Mouse (Mus musculus): ENCODE measurements at regions not wholly inside any gene's neighbourhood (a gene's known extent, or its start where the extent isn't known, plus 50 kb on each side); places are given as distances from the start of the nearest gene placed in this dataset.
"Not testable (repeated sequence)": the region's sequence is repeated elsewhere in the genome, so short reads cannot be mapped to it uniquely, and the experiment has no call there.

DNA sequence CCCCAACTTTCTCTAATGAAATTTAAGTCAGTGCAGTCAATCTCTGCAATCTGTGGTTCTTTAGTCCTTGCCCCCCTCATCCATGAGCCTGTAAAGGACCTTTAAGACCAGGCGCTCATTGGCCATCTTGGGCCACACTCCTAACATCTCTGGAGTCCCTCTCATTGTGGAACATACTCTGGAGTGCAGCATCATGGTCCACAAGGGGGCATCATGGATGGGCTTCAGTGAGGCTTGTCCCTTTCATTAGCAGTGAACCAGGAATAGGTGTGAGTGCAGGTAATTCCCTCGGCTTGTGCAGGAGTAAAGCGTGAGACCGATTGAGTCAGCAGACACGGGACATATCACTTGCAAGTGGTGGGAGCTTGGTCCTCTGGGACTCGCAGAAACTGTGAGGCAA is 137.7 kb downstream of the Sall1 start:
- ATAC-seq (ENCODE audit: poor library complexity, severe bottlenecking) = no peak

DNA sequence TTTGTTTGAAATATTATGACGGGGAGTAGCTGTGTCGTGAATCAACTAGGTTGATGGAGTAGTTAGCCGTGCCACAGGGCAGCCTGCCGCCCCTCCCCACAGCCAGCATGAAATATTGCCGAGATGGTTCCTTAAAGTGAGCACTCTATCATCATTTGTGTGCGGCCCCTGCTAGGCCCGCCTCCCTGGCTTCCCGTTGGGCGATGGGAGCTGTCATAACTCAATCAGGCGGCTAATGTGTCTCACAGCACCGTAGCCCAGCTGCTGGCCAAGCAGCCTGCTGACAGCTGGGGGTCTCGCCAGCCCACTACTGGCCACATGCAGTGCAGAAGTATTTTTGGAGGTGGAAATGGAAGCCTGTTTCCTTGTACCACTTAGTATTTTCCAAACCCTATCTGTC is 140.9 kb downstream of the Sall1 start:
- no peak for ATAC-seq (ENCODE audit: poor library complexity, severe bottlenecking)

DNA sequence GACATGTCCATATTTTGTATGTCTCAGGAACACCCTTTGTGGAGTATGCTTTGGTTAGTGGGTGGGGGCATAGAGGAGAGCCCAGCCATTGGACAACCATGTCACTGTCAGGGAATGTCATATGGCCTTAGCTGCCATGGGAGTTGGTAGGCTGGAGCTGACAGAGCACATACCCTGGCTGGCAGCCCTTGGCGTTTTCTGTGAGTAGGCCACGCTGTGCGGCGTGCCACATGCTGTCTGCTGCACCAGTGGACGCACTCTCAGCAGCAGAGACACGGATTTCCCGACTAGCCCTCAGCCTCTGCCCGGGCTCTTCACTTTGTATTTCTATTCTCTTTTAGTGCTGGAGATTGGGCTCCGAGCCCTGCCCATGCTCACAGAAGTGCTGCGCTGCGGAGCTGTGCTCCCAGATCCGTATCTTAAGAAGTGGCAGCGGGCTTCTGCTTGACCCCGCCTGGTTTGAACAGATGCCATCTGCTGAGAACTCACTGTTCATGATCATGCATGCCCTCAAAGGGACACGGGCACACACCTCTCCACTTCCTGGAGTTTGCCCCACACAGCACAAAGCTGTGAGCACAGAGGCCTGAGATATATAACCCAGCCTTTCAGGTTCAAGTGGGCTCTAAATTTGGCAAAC is 160.1 kb downstream of the Sall1 start:
- ATAC-seq (ENCODE audit: poor library complexity, severe bottlenecking) = no peak

DNA sequence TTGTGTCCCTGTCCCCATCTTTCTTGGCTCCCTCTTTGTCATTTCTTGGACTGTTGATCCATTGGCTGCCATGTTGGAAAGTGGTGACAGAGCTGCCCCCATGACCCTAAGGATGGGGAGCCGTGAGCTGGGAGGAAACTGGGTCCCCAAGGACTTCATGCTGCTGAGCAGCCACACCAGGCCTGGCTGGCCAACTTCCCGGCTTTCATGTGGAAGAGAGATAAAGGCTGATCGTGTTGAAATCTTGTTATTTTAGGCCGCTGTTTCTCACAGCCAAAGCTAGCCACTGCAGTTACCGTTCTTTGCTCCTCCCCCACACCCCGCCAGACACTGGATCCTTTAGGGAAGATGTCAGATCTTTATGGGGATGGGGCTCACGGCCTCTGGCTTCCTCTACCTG is 164.1 kb downstream of the Sall1 start:
- no peak for ATAC-seq (ENCODE audit: poor library complexity, severe bottlenecking)

DNA sequence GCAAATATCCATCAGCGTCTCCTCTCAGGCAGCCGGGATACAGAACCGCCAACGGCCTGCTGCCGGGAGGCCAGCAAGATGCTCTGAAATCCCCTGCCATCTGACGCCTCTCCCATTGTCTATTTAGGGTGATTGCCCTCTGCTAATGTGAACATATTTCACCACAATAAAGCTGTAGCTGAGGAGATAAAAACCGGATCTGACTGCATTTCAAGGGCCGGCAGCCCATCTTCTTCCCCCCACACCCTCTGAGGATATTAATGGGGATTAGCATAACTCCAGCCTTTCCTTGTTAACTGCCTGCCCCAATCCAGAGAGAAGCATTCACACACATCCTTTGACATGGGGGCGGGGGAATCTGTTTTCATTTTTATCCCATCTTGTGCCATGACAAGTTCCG is 166.0 kb downstream of the Sall1 start:
- no peak for ATAC-seq (ENCODE audit: poor library complexity, severe bottlenecking)

DNA sequence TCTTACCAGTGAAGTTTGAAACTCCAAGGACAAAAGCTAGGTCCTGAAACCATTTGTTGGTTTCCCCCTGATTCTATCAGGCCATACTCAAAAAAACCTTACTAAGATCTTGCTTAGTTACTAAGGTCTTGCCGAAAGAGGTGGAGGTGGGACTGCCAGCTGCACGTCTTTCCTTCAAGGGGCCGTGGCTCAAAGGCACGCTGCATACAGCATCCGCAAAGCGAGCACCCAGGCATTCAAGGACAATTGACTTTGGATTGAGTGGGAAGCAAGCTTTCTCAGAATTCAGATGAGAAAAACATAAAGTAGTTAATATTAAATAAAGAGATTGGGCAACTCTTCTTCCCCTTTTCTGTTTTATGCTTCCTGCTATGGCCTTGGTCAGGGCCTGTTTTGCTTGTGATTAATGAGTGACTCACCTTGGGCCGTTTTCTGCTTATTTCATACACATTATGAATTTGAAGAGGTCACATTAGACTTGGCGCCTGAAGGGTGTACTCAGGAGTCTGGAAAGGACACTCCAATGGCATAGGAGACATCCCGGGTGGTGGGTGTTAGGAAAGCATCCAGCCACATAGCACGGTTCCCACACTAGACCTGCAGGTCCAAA is 166.1 kb downstream of the Cyld start:
- ATAC-seq (ENCODE audit: poor library complexity, severe bottlenecking) = no peak

DNA sequence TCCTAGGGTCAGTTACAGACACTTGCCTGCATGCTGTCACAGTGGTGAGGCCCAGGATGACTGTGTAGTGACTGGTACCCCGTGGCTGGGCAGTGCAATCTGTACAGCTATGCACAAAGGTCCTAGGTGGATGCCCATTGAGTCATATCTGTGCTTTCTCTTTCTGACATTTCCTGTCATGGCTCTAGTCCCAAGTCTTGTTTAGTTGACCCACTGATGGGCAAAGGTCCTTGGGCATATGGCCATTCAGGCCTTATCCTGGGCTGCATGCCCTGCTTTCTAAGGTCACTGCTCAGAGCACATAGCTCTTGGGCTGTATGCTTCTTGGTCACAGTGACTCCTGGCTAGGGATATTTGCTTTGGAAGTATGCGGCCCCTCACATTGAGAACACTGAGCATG is 160.4 kb downstream of the Cyld start:
- no peak for ATAC-seq (ENCODE audit: poor library complexity, severe bottlenecking)

DNA sequence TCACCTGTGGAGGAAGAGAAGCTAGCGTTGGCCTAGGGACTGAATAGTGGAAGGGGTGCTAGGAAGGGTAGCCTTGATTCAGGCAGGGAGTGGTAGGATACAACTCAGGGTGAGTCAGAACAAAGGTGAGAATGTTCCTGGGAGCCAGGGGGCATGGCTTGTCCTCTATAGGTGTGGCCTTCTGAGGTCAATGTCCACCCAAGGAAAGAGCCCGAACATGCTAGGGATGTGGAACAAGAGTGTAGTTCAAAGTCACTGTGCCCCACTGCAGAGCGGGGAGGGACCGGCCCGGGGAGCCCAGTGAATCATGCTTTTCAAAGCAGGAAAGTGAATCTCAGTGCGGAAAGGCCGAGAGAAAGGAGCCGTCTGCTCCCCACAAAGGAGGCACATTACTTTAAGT is 156.4 kb downstream of the Cyld start:
- no peak for ATAC-seq (ENCODE audit: poor library complexity, severe bottlenecking)

DNA sequence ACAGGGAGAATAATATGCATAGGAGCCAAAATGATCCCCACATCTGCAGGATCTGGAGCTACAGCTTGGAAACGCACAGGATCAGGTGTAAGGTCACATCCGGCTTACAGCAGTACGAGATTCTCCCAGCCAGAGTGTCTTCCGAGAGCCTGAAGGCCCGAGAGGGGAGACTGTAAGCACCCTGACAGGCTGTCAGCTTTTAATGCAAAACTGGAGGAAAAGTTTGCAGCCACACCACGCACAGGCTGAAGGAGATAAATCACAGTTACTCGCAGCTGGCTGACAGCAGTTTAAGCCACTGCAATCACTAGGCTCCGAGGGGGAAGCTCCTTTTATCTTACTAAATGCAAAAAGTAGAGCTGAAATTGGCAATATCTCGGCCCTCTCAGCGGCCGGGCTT is 149.1 kb downstream of the Cyld start:
- ATAC-seq (ENCODE audit: poor library complexity, severe bottlenecking) = no peak

DNA sequence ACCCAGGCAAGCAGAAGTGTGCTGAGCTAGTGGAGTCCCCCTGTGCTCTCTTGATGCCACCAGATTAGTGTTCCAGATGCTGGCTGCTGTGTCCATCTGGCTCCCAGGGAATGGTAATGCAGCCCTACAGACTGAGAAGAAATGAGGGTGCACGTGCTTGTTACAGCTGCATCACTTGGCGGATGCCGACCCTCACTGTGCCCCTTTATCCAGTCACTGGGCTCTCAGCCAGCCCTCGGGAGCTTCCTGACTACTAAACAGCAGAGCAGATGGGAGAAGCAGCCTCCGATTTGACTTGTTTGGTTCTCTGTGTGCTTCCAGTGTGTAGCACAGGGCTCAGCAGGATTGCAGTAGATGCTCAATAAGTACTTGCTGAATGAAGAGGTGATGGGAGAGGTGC is 147.5 kb downstream of the Cyld start:
- ATAC-seq (ENCODE audit: poor library complexity, severe bottlenecking) = no peak

DNA sequence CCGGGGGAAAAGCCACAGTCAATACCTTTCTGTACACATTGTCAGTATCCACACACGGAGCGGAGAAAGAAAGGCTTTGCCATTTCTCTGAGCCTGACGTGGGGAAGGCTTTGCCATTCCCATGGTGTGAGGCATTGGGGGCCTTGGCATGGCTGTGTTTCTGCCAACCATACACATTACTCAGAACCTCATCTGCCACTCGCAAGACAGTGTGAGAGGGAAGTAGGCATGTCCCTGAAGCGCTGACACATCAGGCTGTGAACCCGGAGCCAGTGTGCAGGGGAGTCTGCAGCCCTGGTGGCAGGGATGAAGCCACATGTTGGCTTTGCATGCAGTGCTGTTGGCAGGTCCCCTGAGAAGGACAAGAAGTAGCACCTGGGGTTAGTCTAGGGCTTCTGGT is 145.6 kb downstream of the Cyld start:
- no peak for ATAC-seq (ENCODE audit: poor library complexity, severe bottlenecking)

DNA sequence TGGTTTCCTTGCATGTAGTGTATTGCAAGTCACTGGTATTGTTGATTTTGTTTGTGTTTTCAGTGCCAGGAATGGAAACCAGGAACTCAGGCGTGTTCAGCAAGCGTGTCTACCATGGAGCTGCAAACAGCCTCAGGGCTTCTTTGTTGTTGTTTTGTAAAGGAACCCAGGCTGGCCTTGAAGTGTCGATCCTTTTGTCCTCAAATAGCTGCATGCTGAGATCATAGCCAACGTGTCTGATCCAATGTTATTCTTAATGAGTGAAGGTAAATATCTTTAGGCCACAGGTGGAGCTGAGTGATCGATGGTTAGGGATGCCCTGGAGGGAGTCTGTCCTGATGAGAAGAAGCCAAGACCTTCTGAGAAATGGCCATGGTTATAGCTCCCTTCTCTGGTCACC is 143.3 kb downstream of the Cyld start:
- no peak for ATAC-seq (ENCODE audit: poor library complexity, severe bottlenecking)

DNA sequence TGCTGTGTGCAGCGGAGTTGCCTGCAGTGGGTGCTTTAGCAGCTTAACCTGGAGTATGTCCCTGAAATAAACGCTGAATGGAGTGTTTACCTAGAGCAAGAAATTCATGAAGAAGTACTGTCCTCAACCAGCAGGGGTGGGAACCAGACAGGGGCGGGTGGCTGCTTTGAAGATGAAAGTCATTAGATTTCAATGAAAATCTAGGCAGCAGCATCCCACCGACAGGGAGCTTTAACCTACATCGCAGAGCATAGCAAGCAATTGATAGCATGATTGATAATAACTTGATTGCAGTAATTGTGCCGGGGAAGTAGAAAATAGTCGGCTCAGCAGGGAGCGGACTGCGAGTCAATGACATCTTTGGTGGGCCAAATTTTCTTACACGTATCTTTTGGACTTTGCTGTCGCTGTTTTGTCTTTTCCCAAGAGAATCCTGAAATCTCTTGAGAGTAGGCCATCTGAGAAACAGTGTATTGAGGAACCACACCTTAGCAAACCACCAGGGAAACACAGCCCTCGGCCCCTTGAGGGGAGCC is 139.0 kb downstream of the Cyld start:
- ATAC-seq (ENCODE audit: poor library complexity, severe bottlenecking) = no peak

DNA sequence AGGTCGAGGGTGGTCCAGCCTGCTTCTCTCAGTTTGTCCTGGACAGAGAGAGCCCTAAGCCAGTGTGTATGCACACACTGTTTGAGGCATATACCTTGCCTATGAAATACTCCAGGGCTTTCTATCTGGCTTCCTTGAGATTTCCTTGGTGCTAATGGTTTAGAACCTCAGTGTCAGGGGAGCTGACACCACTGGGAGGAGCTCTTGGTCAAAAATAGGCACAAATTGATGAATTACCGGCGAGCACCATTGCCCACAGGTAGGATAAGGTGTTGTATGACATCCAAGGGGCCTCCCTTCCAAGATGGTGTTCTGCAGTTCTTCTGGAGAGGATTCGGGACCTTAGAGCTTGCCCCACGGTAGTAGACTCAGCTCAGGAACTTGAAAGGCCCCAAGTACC is 129.0 kb downstream of the Cyld start:
- ATAC-seq (ENCODE audit: poor library complexity, severe bottlenecking) = no peak

DNA sequence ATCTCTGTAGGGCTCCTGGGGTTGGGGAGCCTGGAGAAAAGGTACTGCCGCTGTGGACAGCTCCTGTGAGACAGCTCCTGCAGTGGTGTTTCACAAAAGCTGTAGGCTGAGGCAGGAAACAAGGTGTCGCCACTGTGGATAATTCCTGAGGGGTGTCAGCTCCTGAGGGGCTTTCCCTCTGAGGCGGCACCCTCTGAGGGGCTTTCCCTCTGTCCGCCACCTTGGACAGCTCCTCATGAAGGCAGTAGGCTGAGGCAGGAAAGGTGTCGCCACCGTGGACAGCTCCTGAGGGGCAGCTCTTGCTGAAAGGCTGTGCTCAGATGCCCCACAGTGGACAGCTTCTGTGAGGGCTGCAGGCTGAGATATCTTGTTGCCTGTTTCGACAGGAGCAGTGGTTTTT is 127.1 kb downstream of the Cyld start:
- ATAC-seq (ENCODE audit: poor library complexity, severe bottlenecking) = no peak

DNA sequence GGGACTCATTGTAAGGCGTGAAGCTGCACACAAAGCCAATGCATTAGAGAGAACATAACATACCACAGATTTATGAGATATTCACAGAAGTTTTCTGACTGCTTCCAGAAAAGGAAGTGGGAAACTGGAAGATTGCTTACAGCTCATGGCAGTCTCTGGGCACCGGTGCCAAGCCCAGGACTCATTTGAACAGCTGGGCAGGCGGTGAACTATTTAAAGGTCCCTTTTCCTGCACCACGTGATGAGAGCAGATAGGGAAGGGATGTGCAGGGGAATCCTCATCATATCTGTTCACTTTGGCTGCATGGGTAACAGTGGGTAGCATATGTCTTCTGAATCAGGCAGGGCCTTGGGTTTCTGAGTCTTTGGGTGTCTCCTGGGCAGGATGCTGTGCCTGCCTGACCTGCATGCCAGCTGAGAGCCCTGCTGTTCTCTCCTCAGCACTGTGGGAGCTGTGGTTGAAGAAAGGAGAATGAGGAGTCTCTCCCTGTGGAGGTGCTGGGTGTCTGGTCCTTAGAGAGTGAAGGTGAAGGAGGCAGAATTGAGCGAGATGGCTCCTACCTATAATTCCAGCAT is 123.5 kb downstream of the Cyld start:
- no peak for ATAC-seq (ENCODE audit: poor library complexity, severe bottlenecking)

DNA sequence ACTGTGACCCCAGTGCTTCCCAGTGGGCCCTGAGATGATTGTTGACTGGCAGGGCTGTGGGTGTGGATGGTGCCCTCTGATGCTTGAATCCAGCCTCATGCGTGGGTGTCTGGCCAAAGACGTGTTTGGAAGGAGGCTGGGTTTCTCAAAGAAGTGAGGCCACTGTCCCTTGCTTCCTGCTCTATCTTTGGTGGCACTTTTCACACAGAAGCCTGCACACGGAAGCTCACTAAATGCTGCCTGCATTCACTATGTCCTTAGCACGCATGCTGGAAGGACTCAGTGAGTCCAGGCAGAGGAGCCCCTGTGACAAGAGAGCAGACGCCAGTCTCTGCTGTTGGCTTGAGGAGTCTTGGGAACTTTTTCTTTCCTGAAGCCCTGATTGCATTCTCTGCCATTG is 119.6 kb downstream of the Cyld start:
- ATAC-seq (ENCODE audit: poor library complexity, severe bottlenecking) = no peak

DNA sequence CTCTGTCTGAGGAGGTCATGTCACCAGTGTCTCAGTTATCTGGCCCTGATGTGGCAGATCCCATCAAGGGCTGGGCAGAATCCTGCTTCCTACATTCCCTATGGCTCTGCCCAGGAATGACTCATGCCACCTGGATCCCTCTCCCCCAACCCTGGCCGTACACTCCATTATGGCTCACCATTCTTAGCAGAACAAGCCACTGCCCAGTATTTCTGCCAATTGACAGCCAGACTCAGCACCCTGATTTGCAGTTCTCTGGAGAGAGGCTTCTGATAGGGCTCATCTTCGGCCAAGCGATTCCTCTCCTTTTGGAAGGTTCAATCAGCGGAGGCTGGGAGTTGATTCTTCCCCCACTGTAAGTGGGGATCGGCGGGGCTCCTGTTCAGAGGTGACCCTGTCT is 117.4 kb downstream of the Cyld start:
- ATAC-seq (ENCODE audit: poor library complexity, severe bottlenecking) = no peak

DNA sequence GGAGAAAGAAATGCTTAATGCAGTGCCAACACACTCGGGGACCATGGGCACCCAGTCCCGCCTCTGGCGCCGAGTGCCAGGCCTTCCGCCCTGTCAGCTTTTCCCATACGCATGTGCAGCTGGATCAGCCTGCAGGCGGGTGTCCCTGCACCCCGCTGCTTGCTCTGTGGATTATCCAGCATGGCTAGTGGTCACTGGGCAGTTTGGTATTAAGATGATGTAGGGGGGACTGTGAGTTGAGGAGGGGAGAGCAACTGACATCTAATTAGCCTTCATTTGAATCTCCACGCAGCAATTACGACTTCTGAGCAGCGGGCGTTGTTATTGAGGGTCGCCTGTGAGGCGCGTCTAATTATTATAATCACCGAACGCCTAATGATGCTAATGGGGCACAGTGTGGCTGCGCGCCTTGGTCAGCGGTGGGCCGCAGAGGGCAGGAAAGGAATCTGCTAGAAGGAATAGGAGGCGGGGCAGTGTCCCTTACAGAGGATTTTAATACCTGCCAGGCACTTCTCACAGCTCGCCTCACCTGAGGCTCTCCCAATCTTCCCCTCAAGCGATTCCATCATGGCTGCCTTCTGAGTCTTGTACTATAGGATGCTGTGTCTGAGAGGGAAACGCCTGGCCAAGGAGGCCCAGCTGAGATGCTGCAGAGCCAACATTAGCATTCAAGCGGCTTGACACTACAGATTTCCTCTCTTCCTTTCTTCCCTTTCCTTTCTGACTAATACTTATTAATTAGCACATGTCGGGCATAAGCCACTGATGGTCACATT is 116.3 kb downstream of the Cyld start:
- no peak for ATAC-seq (ENCODE audit: poor library complexity, severe bottlenecking)

DNA sequence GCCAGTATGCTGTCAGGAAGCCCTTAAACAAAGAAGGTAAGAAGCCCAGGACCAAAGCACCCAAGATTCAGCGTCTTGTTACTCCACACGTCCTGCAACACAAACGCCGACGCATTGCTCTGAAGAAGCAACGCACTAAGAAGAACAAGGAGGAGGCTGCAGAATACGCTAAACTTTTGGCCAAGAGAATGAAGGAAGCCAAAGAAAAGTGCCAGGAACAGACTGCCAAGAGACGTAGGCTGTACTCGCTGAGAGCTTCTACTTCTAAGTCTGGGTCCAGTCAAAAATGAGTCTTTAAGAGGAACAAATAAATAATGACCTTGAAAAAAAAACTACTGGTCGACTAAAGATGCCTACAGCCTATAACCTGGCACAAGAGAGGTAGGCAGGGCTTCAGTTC is 110.0 kb downstream of the Cyld start:
- not testable (repeated sequence) for ATAC-seq (ENCODE audit: poor library complexity, severe bottlenecking)

All from megakaryocyte, adult 5-6 weeks (primary cell).